Mouse (Mus musculus) yolk sac, embryonic 10.5 days (tissue): ENCODE measurements around the gene Gm8138.
"Not testable (repeated sequence)": the region's sequence is repeated elsewhere in the genome, so short reads cannot be mapped to it uniquely, and the experiment has no call there.

ENCODE experiments used
- DNase-seq: peaks from one replicate; pipeline ENCODE4 v3.0.0-alpha.2; 2017; ENCODE audit warnings: low spot score

Gm8138 gene

DNA sequence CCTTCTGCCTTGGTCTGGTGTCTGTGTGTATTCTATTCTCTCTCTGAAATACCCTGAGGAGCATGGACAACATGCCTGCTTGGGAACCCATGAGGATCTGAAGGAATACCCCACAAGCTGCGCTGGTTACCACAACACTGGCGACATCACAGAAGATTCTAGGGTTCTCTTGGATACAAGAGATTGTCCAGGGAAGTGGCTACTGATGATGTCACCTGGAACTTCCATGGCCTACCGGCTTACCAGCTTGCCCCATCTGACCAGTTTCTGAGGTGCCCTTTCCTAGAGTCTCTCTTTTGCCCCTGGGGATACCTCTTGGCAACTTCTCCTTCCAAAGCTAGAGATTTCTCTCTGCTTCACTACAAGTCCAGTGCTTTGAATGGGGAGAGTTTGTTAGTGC, at the start of gene Gm8138:
TSS of gene Gm8138 (minus strand) at position 101 of the 400 bp plus-strand sequence.
- DNase-seq, result not testable (repeated sequence)

DNA sequence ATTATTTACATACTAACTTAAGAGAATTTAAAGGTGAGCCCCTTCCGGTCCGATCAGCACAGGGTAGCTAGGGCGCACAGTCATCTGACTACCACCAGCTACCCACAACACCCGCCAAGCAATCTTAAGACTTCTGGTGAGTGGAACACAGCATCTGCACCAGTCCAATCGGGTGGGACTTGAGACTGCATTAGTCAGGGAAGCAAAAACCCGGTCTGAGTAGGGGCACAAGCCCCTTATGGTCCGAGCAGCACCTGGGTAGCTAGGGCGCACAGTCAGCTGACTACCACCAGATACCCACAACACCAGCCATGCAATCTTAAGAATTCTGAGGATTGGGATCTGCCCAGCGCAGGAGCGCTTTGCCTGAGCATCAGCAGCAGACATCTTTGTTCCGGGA, 54.4 kb downstream of the Gm8138 start:
- not testable (repeated sequence) for DNase-seq
